Mouse (Mus musculus) thymus, postnatal 36 days (tissue): ENCODE measurements at regions not wholly inside any gene's neighbourhood (a gene's known extent, or its start where the extent isn't known, plus 50 kb on each side); places are given as distances from the start of the nearest gene placed in this dataset.
A peak's percentile ranks its signal among the peaks of the same experiment; 100 is the strongest.

ENCODE experiments used
- DNase-seq, 2 experiments: peaks; one replicate each; pipeline ENCODE4 v3.0.0; 2022; ENCODE audit warnings: mixed read lengths in 2 of 2

GRCm38 (mm10) chr3:131801551-131801950 lies 237.0 kb downstream of the Papss1 start:
- no peak for DNase-seq

GRCm38 (mm10) chr3:131802841-131803240 lies 238.3 kb downstream of the Papss1 start:
- DNase-seq, result no peak

- DNase-seq, result no peak
Measured at GRCm38 (mm10) chr3:131808127-131808526, 243.6 kb downstream of the Papss1 start.

- DNase-seq, result no peak
Measured at GRCm38 (mm10) chr3:131812968-131813367, 248.4 kb downstream of the Papss1 start.

- no peak for DNase-seq
Measured at GRCm38 (mm10) chr3:131818806-131819205, 254.2 kb downstream of the Papss1 start.

GRCm38 (mm10) chr3:131857442-131857841 lies 227.7 kb upstream of the Dkk2 start:
- DNase-seq, result no peak

GRCm38 (mm10) chr3:131859083-131859482 lies 226.0 kb upstream of the Dkk2 start:
- DNase-seq, result no peak

GRCm38 (mm10) chr3:131865106-131865505 lies 220.0 kb upstream of the Dkk2 start:
- DNase-seq, result no peak

GRCm38 (mm10) chr3:131867266-131867665 lies 217.8 kb upstream of the Dkk2 start:
- DNase-seq, result no peak

- no peak for DNase-seq
Measured at GRCm38 (mm10) chr3:131868219-131868964, 216.7 kb upstream of the Dkk2 start.

- no peak for DNase-seq
Measured at GRCm38 (mm10) chr3:131869306-131869705, 215.8 kb upstream of the Dkk2 start.

GRCm38 (mm10) chr3:131882667-131883066 lies 202.4 kb upstream of the Dkk2 start:
- no peak for DNase-seq

- DNase-seq, result peak; percentile 7 to 11
Measured at GRCm38 (mm10) chr3:131886470-131886869, 198.6 kb upstream of the Dkk2 start.

- DNase-seq, result no peak
Measured at GRCm38 (mm10) chr3:131886984-131887383, 198.1 kb upstream of the Dkk2 start.

- DNase-seq, result no peak
Measured at GRCm38 (mm10) chr3:131887670-131888069, 197.4 kb upstream of the Dkk2 start.

- DNase-seq, result no peak
Measured at GRCm38 (mm10) chr3:131891941-131892340, 193.2 kb upstream of the Dkk2 start.

- DNase-seq, result no peak
Measured at GRCm38 (mm10) chr3:131893061-131893804, 191.9 kb upstream of the Dkk2 start.

GRCm38 (mm10) chr3:131895057-131895456 lies 190.0 kb upstream of the Dkk2 start:
- DNase-seq, result no peak

GRCm38 (mm10) chr3:131913534-131913933 lies 171.6 kb upstream of the Dkk2 start:
- DNase-seq, result no peak

GRCm38 (mm10) chr3:131914372-131914771 lies 170.7 kb upstream of the Dkk2 start:
- no peak for DNase-seq

GRCm38 (mm10) chr3:131914997-131915396 lies 170.1 kb upstream of the Dkk2 start:
- no peak for DNase-seq

- DNase-seq, result no peak
Measured at GRCm38 (mm10) chr3:131917734-131918534, 167.2 kb upstream of the Dkk2 start.

- no peak for DNase-seq
Measured at GRCm38 (mm10) chr3:131919476-131919875, 165.6 kb upstream of the Dkk2 start.
